Mouse (Mus musculus) Patski (cell line): ENCODE measurements at regions not wholly inside any gene's neighbourhood (a gene's known extent, or its start where the extent isn't known, plus 50 kb on each side); places are given as distances from the start of the nearest gene placed in this dataset.
A peak's percentile ranks its signal among the peaks of the same experiment; 100 is the strongest.

Experiments used
- ATAC-seq: fragments of 100-300 bp; one replicate; pipeline ENCODE4 v1.8.0; 2021
- CTCF ChIA-PET: fragments of 350-600 bp; sonication (Branson Sonifier 250); formaldehyde crosslinking; loops from one replicate; lab custom pipeline; 2022; ENCODE audit warnings: inconsistent platforms; lab: Charles Lee
- POLR2A ChIA-PET: fragments of 350-600 bp; sonication (Branson Sonifier 250); formaldehyde crosslinking; loops from one replicate; lab custom pipeline; 2022; ENCODE audit warnings: antibody characterized with exemption, inconsistent platforms; lab: Charles Lee
- DNase-seq: peaks from one replicate; pipeline ENCODE4 v3.0.0-alpha.2; 2011; ENCODE audit warnings: low read depth, low spot score
- H3K27me3 ChIP-seq: fragments of 371-371 bp; one replicate; pipeline ENCODE4 v1.5.1; 2021
- CTCF ChIP-seq: fragments of 100-300 bp; IDR thresholded peaks from one replicate; pipeline ENCODE4 v1.5.1; 2021
- in situ Hi-C: fragments of 300-500 bp; cut with MboI; formaldehyde crosslinking; loops from 3 replicates; pipeline ENCODE4 v1.11.1; 2018; ENCODE audit warnings: low pct_unique_long_range_greater_than_20kb, mixed read lengths

- ATAC-seq (no peak), DNase-seq (no peak)
- in situ Hi-C loops = no loop called here
- TF ChIP-seq CTCF = no peak
- POLR2A ChIA-PET = no interaction called here
- H3K27me3 ChIP-seq = no peaks in the 10 kb centered on the region
- CTCF ChIA-PET = interaction anchor here (1.1 to 1.3 kb wide), 2 partner anchors 11 to 66 kb away, joined by 3 read pairs; no protein-coding TSS in a partner anchor
These were observed 94.0 kb upstream of the Ubr2 start for GRCm38 (mm10) chr17:47104328-47104727.

DNA sequence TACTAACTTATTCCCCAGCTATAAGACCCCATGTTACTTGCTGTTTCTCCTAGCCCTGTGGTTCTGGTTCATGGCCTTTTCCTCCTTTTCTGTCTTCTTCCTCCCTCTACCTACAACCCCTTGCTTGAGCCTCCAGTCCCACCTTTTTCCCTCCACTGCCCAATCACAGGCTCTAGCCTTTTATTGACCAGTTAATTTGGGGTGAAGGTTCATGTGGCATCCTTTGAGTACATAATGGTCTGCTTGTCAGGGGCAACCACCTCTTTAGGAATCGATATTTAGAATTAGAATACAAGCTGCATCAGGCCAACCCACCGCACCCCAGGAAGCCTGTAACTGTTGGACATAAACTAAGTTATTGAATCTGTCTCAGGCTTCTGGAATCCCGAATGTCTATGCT lies 84.8 kb upstream of the Ubr2 start:
- no peak for DNase-seq
- no peaks in the 10 kb centered on the region for H3K27me3 ChIP-seq
- ATAC-seq = no peak
- ChIA-PET POLR2A (no interaction called here), CTCF (interaction anchor here (0.9 kb wide), 1 partner anchor 49 kb away, joined by 3 read pairs; no protein-coding TSS in a partner anchor)
- no peak for TF ChIP-seq CTCF
- in situ Hi-C loops = no loop called here

GRCm38 (mm10) chr17:47092076-47092475 lies 81.7 kb upstream of the Ubr2 start:
- DNase-seq (no peak), ATAC-seq (no peak)
- CTCF ChIA-PET = interaction anchor here (1.0 to 1.6 kb wide), 2 partner anchors 20 to 27 kb away, joined by 3 to 4 read pairs; no protein-coding TSS in a partner anchor
- TF ChIP-seq CTCF = no peak
- H3K27me3 ChIP-seq = no peaks in the 10 kb centered on the region
- in situ Hi-C loops = no loop called here
- POLR2A ChIA-PET = interaction anchor here (0.9 kb wide), 1 partner anchor 26 kb away, joined by 4 read pairs; no protein-coding TSS in a partner anchor

- in situ Hi-C loops = no loop called here
- POLR2A ChIA-PET = no interaction called here
- CTCF ChIA-PET = interaction anchor here (1.1 to 1.5 kb wide), 3 partner anchors 12 to 45 kb away, joined by 3 to 5 read pairs (median 3); no protein-coding TSS in a partner anchor
- peak; percentile 40 for TF ChIP-seq CTCF
- no peaks in the 10 kb centered on the region for H3K27me3 ChIP-seq
- DNase-seq (no peak), ATAC-seq (no peak)
These were observed 79.4 kb upstream of the Ubr2 start for GRCm38 (mm10) chr17:47089769-47090168.

DNA sequence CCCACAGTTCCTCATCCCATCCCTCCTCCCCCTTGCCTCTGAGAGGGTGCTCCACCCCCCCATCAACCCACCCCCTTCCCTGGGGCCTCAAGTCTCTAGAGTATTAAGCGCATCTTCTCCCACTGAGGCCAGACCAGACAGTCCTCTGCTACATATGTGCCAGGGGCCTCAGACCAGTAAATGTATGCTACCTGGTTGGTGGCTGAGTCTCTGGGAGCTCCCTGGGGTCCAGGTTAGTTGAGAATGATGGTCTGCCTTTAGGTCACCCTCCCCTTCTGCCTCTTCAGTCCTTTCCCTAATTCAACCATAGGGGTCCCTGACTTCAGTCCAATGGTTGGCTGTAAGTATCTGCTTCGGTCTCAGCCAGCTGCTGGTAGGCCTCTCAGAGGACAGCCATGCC lies 58.9 kb upstream of the Ubr2 start:
- ChIA-PET POLR2A (no interaction called here), CTCF (no interaction called here)
- ATAC-seq (no peak), DNase-seq (no peak)
- in situ Hi-C loops = no loop called here
- no peak for TF ChIP-seq CTCF
- H3K27me3 ChIP-seq = no peaks in the 10 kb centered on the region

DNA sequence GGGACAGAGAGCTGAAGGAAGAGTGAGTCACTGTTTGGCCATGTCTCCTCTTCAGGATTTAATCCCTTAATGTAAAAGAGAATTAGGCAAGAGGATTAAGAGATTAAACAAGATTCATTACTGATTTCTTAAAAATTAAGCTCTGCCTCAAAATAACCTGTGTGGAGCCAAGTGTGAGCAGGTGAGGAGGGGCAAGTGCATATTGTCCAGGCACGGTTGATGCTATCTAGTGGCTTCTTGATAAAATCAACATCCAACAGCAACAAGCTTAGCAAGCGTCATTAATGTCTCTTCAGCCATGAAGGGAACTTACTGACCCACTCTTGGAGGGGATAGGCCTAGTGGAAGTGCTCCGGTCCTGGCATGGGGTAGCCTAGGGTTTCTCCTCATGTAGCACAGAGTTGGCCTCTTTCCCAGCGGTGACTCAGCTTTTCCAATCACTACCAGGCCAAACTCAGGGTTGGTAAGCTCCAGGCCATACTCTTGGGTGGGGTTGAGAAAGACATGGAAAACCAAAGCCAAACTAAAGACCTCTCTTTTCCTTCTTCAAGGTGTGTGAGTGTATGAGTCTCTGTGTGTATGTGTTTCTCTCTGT lies 55.0 kb upstream of the Ubr2 start:
- H3K27me3 ChIP-seq = no peaks in the 10 kb centered on the region
- TF ChIP-seq CTCF = no peak
- peak; percentile 99 for DNase-seq
- peak; percentile 87 for ATAC-seq
- ChIA-PET POLR2A (interaction anchor here (1.1 to 1.8 kb wide), 6 partner anchors 27 to 160 kb away, joined by 3 to 13 read pairs (median 4); no protein-coding TSS in a partner anchor), CTCF (interaction anchor here (0.9 to 4.0 kb wide), 7 partner anchors 24 to 100 kb away, joined by 3 to 30 read pairs (median 3); no protein-coding TSS in a partner anchor)
- in situ Hi-C loops = no loop called here

- POLR2A ChIA-PET = interaction anchor here (1.1 to 1.8 kb wide), 6 partner anchors 26 to 161 kb away, joined by 3 to 13 read pairs (median 4); no protein-coding TSS in a partner anchor
- peak; percentile 86 for DNase-seq
- in situ Hi-C loops = no loop called here
- ATAC-seq = peak; percentile 82
- no peak for TF ChIP-seq CTCF
- no peaks in the 10 kb centered on the region for H3K27me3 ChIP-seq
- CTCF ChIA-PET = interaction anchor here (0.9 to 4.0 kb wide), 8 partner anchors 24 to 100 kb away, joined by 3 to 30 read pairs (median 3); no protein-coding TSS in a partner anchor
These were observed 54.4 kb upstream of the Ubr2 start for GRCm38 (mm10) chr17:47064592-47065306.

GRCm38 (mm10) chr17:47064006-47064405 lies 53.6 kb upstream of the Ubr2 start:
- ATAC-seq = no peak
- ChIA-PET CTCF (interaction anchor here (1.4 to 4.0 kb wide), 3 partner anchors 24 to 27 kb away, joined by 3 to 30 read pairs (median 3); no protein-coding TSS in a partner anchor), POLR2A (interaction anchor here (0.8 kb wide), 1 partner anchor 77 kb away, joined by 6 read pairs; no protein-coding TSS in a partner anchor)
- TF ChIP-seq CTCF = no peak
- DNase-seq = no peak
- no peaks in the 10 kb centered on the region for H3K27me3 ChIP-seq
- in situ Hi-C loops = no loop called here

GRCm38 (mm10) chr17:47061031-47061620 lies 50.8 kb upstream of the Ubr2 start:
- no peaks in the 10 kb centered on the region for H3K27me3 ChIP-seq
- TF ChIP-seq CTCF = no peak
- no peak for DNase-seq
- in situ Hi-C loops = no loop called here
- ChIA-PET POLR2A (no interaction called here), CTCF (no interaction called here)
- no peak for ATAC-seq
